Mouse (Mus musculus) intestine, embryonic 16.5 days (tissue): ENCODE results near the gene Ddx41. TPM values are rescaled to one million over a fixed set of nuclear protein-coding genes. Genes with fewer than 3 reads are reported as not detected.

Experiments
- ATAC-seq: fragments of 200-750 bp; cut with Nextera tagmentation; 2 replicates; pipeline ENCODE4 v1.8.0; 2017; ENCODE audit warnings: moderate TSS enrichment, moderate library complexity
- H3K27ac ChIP-seq: fragments of 300-500 bp; sonication (generic); 2 replicates; pipeline ENCODE4 v1.5.1; 2014; ENCODE audit warnings: mild to moderate bottlenecking, low read length
- H3K27me3 ChIP-seq: fragments of 300-500 bp; sonication (generic); replicated peaks from 2 replicates; pipeline ENCODE4 v1.6.1; 2014; ENCODE audit warnings: low read length, control low read depth, mixed read lengths; ENCODE audit not compliant: control insufficient read depth, insufficient read depth
- H3K36me3 ChIP-seq: fragments of 300-500 bp; sonication (generic); 2 replicates; pipeline ENCODE4 v1.6.1; 2014; ENCODE audit warnings: low read length, control low read depth; ENCODE audit not compliant: control insufficient read depth, insufficient read depth
- H3K4me1 ChIP-seq: fragments of 300-500 bp; sonication (generic); 2 replicates; pipeline ENCODE4 v1.6.1; 2014; ENCODE audit warnings: low read length, control low read depth, mixed read lengths; ENCODE audit not compliant: control insufficient read depth, insufficient read depth
- H3K4me2 ChIP-seq: fragments of 300-500 bp; sonication (generic); 2 replicates; pipeline ENCODE4 v1.6.1; 2014; ENCODE audit warnings: low read depth, low read length, control low read depth
- H3K4me3 ChIP-seq: fragments of 300-500 bp; sonication (generic); 2 replicates; pipeline ENCODE4 v1.5.1; 2014; ENCODE audit warnings: mild to moderate bottlenecking, low read length
- H3K9ac ChIP-seq: fragments of 300-500 bp; sonication (generic); 2 replicates; pipeline ENCODE4 v1.6.1; 2014; ENCODE audit warnings: low read depth, low read length
- H3K9me3 ChIP-seq: fragments of 300-500 bp; sonication (generic); 2 replicates; pipeline ENCODE4 v1.6.1; 2016; ENCODE audit warnings: low read length, control low read depth; ENCODE audit not compliant: control insufficient read depth
- WGBS: fragments of 180-500 bp; shearing (Covaris S2); extraction: QIAGEN DNeasy Blood & Tissue Kit; methylation state at CpG from one replicate; pipeline ENCODE4 v1.1.7; 2014; 5-methylcytosine and 5-hydroxymethylcytosine counted together
- polyA plus RNA-seq: library from polyadenylated mRNA; unstranded; fragments of >200 nt; fragmentation: Nextera tagmentation; extraction: Ambion mirVana; gene quantifications from 2 replicates; pipeline ENCODE4 v1.2.1, GENCODE M21; 2015

The Ddx41 gene
- polyA plus RNA-seq, 1 experiment from 2014 or later, result 54.8 TPM

DNA sequence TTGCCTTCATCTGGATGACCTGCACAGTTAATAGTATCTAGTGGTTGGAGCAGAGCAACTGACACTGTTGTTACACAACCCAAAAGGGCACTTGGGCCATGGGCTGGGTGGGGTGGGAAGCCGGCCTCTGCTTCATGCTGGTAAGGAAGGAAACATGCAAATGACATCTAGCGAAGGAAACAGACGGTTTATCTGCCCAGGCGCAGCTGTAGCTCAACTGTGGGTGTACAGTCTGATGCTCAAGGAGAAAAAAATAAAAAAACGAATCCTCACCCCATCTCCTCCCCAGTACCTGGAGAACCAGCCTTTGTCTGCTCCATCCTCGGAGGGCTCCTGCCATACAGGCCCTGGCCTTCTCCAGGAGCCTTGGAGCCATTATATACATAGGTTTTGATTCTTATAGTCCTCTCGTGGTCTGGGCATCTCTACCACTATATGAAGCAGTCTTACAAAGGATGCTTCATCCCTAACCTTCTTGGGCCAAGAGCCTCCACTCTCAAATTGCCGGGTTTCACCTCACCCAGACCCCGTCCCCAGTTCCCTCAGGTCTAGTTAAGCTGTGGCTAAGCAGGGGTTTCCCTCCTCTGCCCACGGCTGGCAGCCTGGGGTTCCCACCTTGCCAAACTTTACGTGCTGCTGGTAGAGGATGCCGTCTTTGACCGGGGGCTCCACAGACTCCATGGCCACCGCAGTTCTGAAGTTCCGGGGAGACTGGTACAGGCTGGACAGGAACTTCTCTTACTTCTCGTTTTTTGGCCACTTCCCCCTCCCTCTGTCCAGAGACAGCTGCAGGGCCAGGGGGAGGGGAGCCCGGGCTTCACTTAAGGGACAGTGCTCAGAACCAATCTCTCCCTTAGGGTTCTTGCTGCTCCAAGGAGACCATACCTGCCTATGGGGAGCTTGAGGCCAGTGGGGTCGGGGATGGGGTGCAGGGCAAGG is 8.4 kb downstream of the Ddx41 start:
- WGBS, result 81% methylated on average over 18 of the region's 18 CpGs

DNA sequence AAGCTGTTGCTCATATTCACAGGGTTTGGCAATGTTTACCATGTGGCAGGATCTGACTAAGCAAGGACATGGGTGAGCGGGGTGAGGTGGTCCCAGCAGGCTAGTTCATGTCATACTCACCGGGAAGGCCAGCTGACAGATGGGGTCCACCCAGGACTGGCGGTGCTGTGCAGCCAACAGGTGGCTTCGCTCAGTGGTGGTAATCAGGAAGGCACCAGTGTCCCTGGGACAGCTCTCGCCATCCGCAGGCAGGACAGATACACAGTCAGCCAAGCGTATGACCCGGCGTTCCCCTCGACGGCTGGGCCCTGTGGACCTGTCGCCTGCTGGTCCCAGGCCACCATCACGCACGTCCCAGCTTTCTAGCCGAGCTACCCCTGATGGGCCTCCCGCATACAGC is 9.2 kb downstream of the Ddx41 start:
- Histone ChIP-seq H3K4me3 (no peak overlapping the region), H3K27ac (no peak overlapping the region), H3K4me1 (no peaks in the 10 kb centered on the region), H3K9ac (no peak overlapping the region), H3K27me3 (no peaks in the 10 kb centered on the region), H3K4me2 (no peak overlapping the region), H3K36me3 (peaks cover 21% of the 10 kb centered on the region), H3K9me3 (no peaks in the 10 kb centered on the region)
- WGBS, result 85% methylated on average over 16 of the region's 16 CpGs
- no peak for ATAC-seq

More for the DNA sequence above, 8.4 kb downstream of the Ddx41 start:
- Histone ChIP-seq H3K27ac (no peak overlapping the region), H3K4me2 (no peak overlapping the region), H3K4me3 (no peak overlapping the region), H3K9me3 (no peaks in the 10 kb centered on the region), H3K36me3 (peaks cover 26% of the 10 kb centered on the region), H3K4me1 (no peaks in the 10 kb centered on the region), H3K27me3 (no peaks in the 10 kb centered on the region), H3K9ac (no peak overlapping the region)
- ATAC-seq, result no peak

DNA sequence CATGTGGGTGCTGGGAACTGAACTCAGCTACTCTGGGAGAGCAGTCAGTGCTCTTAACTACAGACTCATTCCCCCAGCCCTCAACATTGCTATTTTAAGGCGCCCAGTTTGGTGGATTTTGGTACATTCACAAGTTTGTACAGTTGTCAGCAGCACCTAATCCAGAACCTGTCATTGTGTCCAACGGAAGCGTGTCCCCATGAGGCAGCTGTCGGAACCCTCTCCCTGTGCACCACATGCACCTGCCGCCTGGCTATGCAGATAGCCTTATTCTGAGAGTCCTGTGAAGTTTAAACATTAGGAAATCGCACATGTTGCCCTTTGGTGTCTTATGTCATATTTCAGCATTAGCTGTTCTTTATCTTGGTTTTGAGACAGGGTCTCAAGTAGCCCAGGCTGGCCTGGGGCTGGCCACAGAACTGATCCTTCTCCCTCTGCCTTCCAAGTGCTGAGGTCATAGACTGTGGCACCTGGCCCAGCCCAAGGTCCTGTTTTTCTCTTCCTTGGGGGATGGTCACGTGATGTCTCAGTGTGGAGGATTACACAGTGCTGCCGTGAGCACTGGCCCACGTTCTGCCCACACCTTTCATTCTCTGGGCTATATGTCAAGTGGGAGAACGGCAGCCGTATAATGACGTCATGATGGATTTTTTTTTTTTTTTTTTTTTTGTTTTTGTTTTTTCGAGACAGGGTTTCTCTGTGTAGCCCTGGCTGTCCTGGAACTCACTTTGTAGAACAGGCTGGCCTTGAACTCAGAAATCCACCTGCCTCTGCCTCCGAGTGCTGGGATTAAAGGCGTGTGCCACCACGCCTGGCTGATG is 10.5 kb downstream of the Ddx41 start:
- 78% methylated on average over 16 of the region's 16 CpGs for WGBS
- Histone ChIP-seq H3K36me3 (peaks cover 12% of the 10 kb centered on the region), H3K9ac (no peak overlapping the region), H3K27ac (no peak overlapping the region; the same call in 1 of the 2 replicates), H3K4me3 (no peak overlapping the region), H3K27me3 (no peaks in the 10 kb centered on the region), H3K4me1 (no peaks in the 10 kb centered on the region), H3K9me3 (no peaks in the 10 kb centered on the region), H3K4me2 (no peak overlapping the region)
- no peak for ATAC-seq

DNA sequence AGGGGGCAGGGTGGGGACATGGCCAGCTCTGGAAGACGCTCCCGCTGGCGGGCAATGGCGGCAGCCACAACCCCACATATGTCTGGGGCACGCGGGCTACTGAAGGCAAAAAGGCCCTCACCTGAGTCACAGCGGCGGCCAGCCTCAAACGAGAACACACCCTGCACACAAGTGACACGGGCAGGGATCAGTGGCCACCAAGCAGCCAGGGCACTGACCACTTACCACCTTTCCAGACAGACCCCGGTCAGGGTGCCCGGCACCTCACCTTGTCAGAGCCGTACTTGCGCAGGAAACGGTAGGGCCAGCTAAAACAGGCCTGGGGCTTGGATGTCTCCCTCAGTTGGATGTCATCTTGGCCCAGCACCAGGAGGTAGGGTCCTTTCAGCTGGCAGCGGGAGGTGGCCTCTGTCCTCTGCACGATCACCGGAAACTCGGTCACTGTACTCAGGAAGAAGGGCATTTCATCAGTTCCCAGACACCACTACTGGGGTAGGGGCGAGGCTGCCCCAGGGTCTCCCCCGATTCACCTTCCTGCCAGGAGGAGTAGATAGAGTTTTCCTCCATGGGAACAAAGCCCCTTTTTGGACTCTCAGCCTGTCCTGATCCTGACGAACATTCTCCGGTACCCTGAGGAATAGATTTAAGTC is 12.4 kb downstream of the Ddx41 start:
- Histone ChIP-seq H3K27ac (no peak overlapping the region), H3K4me2 (no peak overlapping the region), H3K36me3 (no peaks in the 10 kb centered on the region), H3K9me3 (no peaks in the 10 kb centered on the region), H3K4me1 (no peaks in the 10 kb centered on the region), H3K9ac (no peak overlapping the region), H3K27me3 (no peaks in the 10 kb centered on the region), H3K4me3 (no peak overlapping the region)
- WGBS, result 90% methylated on average over 23 of the region's 23 CpGs
- ATAC-seq, result no peak

DNA sequence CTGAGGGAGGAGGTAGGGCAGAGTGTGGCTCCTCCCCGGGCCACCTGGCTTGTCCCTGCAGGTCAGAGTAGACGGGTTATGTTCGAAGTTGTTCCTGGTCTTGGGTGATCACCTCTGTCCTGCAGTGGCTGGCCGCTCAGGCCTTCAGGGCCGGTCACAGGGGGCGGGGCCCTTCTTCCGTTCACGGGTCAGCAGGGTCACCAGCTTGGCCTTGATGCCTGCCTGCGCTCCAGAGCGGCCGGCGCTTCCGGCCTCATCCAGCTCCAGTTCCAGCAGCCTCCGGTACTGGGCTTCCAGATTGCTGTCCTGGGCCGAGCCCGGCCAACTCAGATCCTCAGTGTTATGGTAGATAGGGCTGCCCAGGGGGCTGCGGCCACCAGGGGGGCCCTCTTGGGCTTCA is 13.2 kb downstream of the Ddx41 start:
- Histone ChIP-seq H3K4me3 (no peak overlapping the region), H3K4me2 (no peak overlapping the region), H3K27me3 (no peaks in the 10 kb centered on the region), H3K27ac (no peak overlapping the region), H3K9ac (no peak overlapping the region), H3K9me3 (no peaks in the 10 kb centered on the region), H3K36me3 (no peaks in the 10 kb centered on the region), H3K4me1 (no peaks in the 10 kb centered on the region)
- no peak for ATAC-seq
- 59% methylated on average over 17 of the region's 17 CpGs for WGBS

DNA sequence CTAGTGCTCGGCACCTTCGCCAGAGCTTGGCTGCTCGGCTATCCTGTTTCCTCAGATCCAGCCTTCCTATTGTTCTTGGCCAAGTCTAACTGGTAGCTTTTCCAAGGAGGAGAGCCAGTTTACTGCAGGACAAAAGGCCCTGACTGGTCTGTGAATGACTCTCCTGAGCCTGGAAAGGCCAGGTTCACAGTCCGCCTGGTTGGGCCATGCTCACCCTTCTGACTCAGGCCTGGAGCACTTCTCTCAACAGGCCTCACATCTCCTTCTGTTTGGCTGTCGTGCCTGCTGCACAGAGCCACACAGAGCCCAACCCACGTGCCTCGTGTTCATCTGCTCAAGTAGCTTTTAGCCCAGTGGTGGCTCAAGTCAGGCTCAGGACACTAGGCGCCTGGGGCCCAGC is 13.7 kb downstream of the Ddx41 start:
- ATAC-seq, result no peak
- Histone ChIP-seq H3K27me3 (no peaks in the 10 kb centered on the region), H3K4me2 (no peak overlapping the region), H3K4me1 (no peaks in the 10 kb centered on the region), H3K9ac (no peak overlapping the region), H3K9me3 (no peaks in the 10 kb centered on the region), H3K36me3 (no peaks in the 10 kb centered on the region), H3K27ac (no peak overlapping the region), H3K4me3 (no peak overlapping the region)
- whole genome bisulfite sequencing, result 65% methylated on average over 8 of the region's 8 CpGs

DNA sequence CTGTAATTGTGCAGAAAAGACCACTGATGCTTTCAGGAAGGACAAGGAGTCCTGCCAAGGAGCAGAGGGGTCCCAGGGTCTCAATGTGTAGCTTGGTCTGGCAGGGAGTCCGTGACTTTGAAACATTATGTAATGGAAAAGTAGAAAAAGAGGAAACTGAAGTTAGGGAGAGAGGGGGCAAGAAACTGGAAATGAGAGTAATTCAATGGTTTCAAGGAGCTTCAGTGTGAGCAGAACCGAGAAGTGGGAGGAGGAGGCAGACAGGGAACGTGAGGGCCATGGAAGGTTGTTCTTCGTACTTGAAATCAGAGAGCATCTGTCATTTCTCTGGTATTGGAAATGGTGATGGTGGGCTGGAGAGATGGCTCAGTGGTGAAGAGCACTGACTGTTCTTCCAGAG is 16.9 kb downstream of the Ddx41 start:
- Histone ChIP-seq H3K4me2 (no peak overlapping the region), H3K36me3 (no peaks in the 10 kb centered on the region), H3K4me1 (no peaks in the 10 kb centered on the region), H3K9ac (no peak overlapping the region), H3K9me3 (no peaks in the 10 kb centered on the region), H3K4me3 (no peak overlapping the region), H3K27ac (no peak overlapping the region), H3K27me3 (no peaks in the 10 kb centered on the region)
- ATAC-seq, result no peak
- WGBS, result 74% methylated on average over 4 of the region's 4 CpGs

DNA sequence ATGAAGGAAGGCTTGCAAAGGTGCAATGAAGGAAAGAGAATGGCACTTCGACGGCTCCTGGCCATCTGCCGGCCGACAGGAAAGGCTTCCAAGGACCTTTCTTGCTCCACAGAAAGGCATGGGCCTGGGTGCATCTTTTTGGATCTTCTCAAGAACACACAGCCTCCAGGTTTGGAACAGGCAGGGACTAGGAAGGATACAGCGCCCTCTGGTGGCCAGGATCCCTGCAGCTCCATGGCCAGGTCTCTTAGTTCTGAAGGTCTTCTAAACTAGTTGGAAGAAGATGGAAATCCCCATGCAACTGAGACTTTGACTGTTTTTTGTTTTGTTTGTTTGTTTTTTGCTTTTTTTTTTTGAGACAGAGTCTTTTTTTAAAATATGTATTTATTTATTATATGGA is 19.5 kb downstream of the Ddx41 start:
- Histone ChIP-seq H3K4me1 (peaks cover 7% of the 10 kb centered on the region), H3K9ac (no peak overlapping the region), H3K27ac (no peak overlapping the region), H3K4me3 (no peak overlapping the region), H3K36me3 (no peaks in the 10 kb centered on the region), H3K27me3 (no peaks in the 10 kb centered on the region), H3K9me3 (no peaks in the 10 kb centered on the region), H3K4me2 (no peak overlapping the region)
- no peak for ATAC-seq
- 3% methylated on average over 5 of the region's 5 CpGs for WGBS

DNA sequence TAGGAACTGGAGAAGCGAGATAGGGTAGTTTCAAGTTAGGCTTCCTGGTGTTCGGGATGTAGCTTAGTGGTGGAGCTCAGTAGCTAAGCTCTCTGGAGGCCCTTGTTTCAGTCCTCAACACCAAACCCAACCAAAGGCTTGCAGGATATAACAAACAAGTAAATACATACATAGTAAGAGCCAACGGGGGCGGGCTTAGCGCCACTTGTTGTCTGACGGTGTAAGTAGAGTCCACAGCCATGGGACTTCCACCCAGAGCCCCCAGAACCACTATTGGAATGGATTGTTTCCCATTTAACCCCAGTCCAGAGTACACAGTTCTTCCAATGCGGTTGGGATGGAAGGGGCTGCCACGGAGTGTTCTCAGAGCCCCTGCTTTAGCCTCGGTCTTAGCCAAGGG is 22.6 kb downstream of the Ddx41 start:
- Histone ChIP-seq H3K27ac (no peak overlapping the region), H3K4me1 (peaks cover 29% of the 10 kb centered on the region), H3K27me3 (no peaks in the 10 kb centered on the region), H3K9me3 (no peaks in the 10 kb centered on the region), H3K36me3 (peaks cover 3% of the 10 kb centered on the region; the same call in 1 of the 2 replicates), H3K9ac (no peak overlapping the region), H3K4me2 (peak overlapping the region; percentile 87; the same call in 1 of the 2 replicates), H3K4me3 (peak overlapping the region; percentile 93; the same call in 1 of the 2 replicates)
- WGBS, result 37% methylated on average over 9 of the region's 9 CpGs
- ATAC-seq, result no peak
